Mouse (Mus musculus) forebrain, embryonic 14.5 days (tissue): ENCODE results near the gene Vax1. TPM values are rescaled to one million over a fixed set of nuclear protein-coding genes. Genes with fewer than 3 reads are reported as not detected.

Experiments used
- ATAC-seq: fragments of 200-750 bp; cut with Nextera tagmentation; 2 replicates; pipeline ENCODE4 v1.8.0; 2017; ENCODE audit warnings: mild to moderate bottlenecking, moderate library complexity
- DNase-seq: peaks from one replicate; pipeline ENCODE4 v3.0.0-alpha.2; 2015; ENCODE audit warnings: low spot score
- H3K27ac ChIP-seq: fragments of 300-500 bp; sonication (generic); 2 replicates; pipeline ENCODE4 v1.5.1; 2014; ENCODE audit warnings: low read depth, mild to moderate bottlenecking, control low read depth, low read length, moderate library complexity
- H3K27me3 ChIP-seq: fragments of 300-500 bp; sonication (generic); replicated peaks from 2 replicates; pipeline ENCODE4 v1.6.1; 2014; ENCODE audit warnings: low read length, control low read depth, mixed read lengths; ENCODE audit not compliant: control insufficient read depth, insufficient read depth
- H3K36me3 ChIP-seq: fragments of 300-500 bp; sonication (generic); 2 replicates; pipeline ENCODE4 v1.6.1; 2014; ENCODE audit warnings: low read length, control low read depth; ENCODE audit not compliant: control insufficient read depth, insufficient read depth
- H3K4me1 ChIP-seq: fragments of 300-500 bp; sonication (generic); 2 replicates; pipeline ENCODE4 v1.6.1; 2014; ENCODE audit warnings: antibody characterized with exemption, low read length, control low read depth; ENCODE audit not compliant: control insufficient read depth, insufficient read depth
- H3K4me2 ChIP-seq: fragments of 300-500 bp; sonication (generic); 2 replicates; pipeline ENCODE4 v1.6.1; 2014; ENCODE audit warnings: mild to moderate bottlenecking, control low read depth, low read length
- H3K4me3 ChIP-seq: fragments of 300-500 bp; sonication (generic); 2 replicates; pipeline ENCODE4 v1.5.1; 2014; ENCODE audit warnings: low read depth, low read length, control low read depth
- H3K9ac ChIP-seq: fragments of 300-500 bp; sonication (generic); 2 replicates; pipeline ENCODE4 v1.6.1; 2014; ENCODE audit warnings: mild to moderate bottlenecking, low read length, control low read depth, moderate library complexity
- H3K9me3 ChIP-seq: fragments of 300-500 bp; sonication (generic); replicated peaks from 2 replicates; pipeline ENCODE4 v1.6.1; 2016; ENCODE audit warnings: low read length, control low read depth, mixed read lengths; ENCODE audit not compliant: control insufficient read depth
- WGBS: fragments of 180-500 bp; shearing (Covaris S2); extraction: QIAGEN DNeasy Blood & Tissue Kit; methylation state at CpG from one replicate; pipeline ENCODE4 v1.1.7; 2014; 5-methylcytosine and 5-hydroxymethylcytosine counted together
- polyA plus RNA-seq: library from polyadenylated mRNA; unstranded; fragments of >200 nt; fragmentation: Nextera tagmentation; extraction: Ambion mirVana; gene quantifications from 2 replicates; pipeline ENCODE4 v1.2.1, GENCODE M21; 2014

The Vax1 gene
- polyA plus RNA-seq, 1 experiment from 2014 or later = 1.7 TPM

DNA sequence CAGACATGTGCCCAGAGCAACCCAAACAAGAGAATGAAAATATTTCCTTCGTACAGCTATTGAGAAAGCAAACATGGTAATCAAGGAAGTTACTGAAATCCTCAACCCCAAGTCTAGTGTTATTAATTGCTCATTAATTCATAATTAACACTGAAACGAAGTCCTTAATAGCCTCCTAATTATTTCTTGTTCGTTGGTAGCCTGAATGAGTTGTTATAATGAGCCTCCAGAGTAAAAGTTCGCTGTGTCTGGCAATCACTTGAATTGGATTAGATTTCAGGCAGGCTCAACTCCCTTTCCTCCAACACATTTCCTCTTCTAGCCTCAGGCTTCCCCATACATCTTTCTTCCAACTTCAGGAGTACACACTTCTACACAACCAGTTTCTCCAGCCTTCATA is 27.6 kb downstream of the Vax1 start:
- H3K9ac ChIP-seq = no peak overlapping the region
- H3K27ac ChIP-seq = no peak overlapping the region
- H3K36me3 ChIP-seq = no peaks in the 10 kb centered on the region
- peak; percentile 54 for DNase-seq
- no peak overlapping the region for H3K4me3 ChIP-seq
- H3K4me2 ChIP-seq = no peak overlapping the region
- H3K4me1 ChIP-seq = peaks cover 4% of the 10 kb centered on the region; the same call in 1 of the 2 replicates
- ATAC-seq = no peak
- 7% methylated on average over 4 of the region's 4 CpGs for WGBS
- H3K27me3 ChIP-seq = peaks cover 19% of the 10 kb centered on the region
- H3K9me3 ChIP-seq = no peaks in the 10 kb centered on the region

DNA sequence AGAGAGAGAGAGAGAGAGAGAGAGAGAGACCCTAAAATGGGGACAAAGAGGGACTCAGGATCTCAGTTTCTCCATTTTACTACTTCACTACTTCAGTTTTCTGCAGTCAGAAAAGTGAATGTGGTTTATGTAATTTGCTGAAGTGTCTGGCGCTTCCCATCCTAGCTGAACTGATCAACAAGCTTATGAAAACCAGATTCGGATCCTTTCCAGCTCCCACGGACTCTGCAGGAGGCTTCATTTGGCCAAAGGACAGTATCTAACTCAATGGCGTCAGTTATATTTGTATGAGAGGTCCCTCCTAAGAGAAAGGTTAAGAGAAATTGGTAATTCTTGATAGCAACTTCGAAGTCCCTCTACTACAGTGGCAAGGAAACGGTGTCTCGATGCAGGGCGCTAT is 34.5 kb downstream of the Vax1 start:
- Histone ChIP-seq H3K36me3 (no peaks in the 10 kb centered on the region), H3K4me3 (no peak overlapping the region), H3K27ac (no peak overlapping the region), H3K4me1 (peaks cover 25% of the 10 kb centered on the region), H3K27me3 (peaks cover 11% of the 10 kb centered on the region; the same call in 1 of the 2 replicates), H3K9ac (no peak overlapping the region), H3K9me3 (no peaks in the 10 kb centered on the region), H3K4me2 (no peak overlapping the region)
- DNase-seq (peak; percentile 23), ATAC-seq (no peak)
- 13% methylated on average over 8 of the region's 8 CpGs for WGBS

DNA sequence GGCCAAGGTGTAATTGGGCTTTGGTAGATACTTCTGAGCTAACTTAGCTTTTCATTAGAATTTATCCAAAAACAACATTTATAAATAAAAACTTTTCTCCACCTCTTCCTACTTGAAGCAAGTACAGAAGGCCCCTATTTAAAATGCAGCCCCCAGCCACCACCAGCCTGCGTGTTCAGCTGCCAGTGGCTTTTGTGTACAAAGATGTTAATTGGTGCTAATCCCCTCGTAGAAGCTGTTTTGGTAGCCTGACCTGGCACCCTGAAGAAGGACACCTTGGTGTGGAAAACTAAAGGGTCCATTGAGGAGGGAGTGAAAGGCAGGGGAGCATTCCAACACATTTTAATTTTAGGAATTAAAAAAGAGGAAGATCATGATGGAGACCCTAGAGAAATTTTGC is 34.9 kb downstream of the Vax1 start:
- WGBS = 7% methylated on average over 2 of the region's 2 CpGs
- peaks cover 25% of the 10 kb centered on the region for H3K4me1 ChIP-seq
- H3K4me3 ChIP-seq = no peak overlapping the region
- no peaks in the 10 kb centered on the region for H3K36me3 ChIP-seq
- ATAC-seq (peak; percentile 51; the same call in 1 of the 2 replicates), DNase-seq (peak; percentile 69)
- peaks cover 8% of the 10 kb centered on the region; the same call in 1 of the 2 replicates for H3K27me3 ChIP-seq
- peak overlapping the region; percentile 30; the same call in 1 of the 2 replicates for H3K27ac ChIP-seq
- peak overlapping the region; percentile 12; the same call in 1 of the 2 replicates for H3K4me2 ChIP-seq
- no peaks in the 10 kb centered on the region for H3K9me3 ChIP-seq
- no peak overlapping the region for H3K9ac ChIP-seq

DNA sequence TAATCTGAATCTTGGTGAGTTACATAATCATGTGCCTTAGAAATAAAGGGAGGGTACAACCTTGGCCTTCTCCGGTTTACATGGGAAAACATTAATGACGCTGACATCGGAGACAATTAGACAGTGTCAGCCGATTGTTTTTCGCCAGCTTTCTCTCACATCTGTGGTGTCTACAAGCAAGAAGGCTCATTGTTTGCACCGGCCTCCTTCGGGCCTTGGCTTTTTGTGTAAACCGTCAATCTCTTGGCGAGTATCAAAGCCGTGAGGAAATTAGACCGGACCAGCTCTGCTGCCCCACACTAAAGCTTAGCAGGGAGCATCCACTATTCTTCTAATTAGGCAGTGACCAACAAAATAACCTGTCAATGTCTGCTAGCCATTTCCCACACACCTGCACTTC is 36.7 kb downstream of the Vax1 start:
- peak; percentile 42; the same call in 1 of the 2 replicates for ATAC-seq
- DNase-seq = peak; percentile 79
- 1% methylated on average over 11 of the region's 11 CpGs for WGBS
- H3K4me2 ChIP-seq = peak overlapping the region; percentile 1; the same call in 1 of the 2 replicates
- H3K9ac ChIP-seq = no peak overlapping the region
- H3K9me3 ChIP-seq = no peaks in the 10 kb centered on the region
- H3K36me3 ChIP-seq = no peaks in the 10 kb centered on the region
- peaks cover 5% of the 10 kb centered on the region; the same call in 1 of the 2 replicates for H3K27me3 ChIP-seq
- H3K4me3 ChIP-seq = no peak overlapping the region
- H3K4me1 ChIP-seq = peaks cover 31% of the 10 kb centered on the region
- H3K27ac ChIP-seq = 0 out of 2 replicates have a peak overlapping the region, but pooled peaks have one; percentile 0

DNA sequence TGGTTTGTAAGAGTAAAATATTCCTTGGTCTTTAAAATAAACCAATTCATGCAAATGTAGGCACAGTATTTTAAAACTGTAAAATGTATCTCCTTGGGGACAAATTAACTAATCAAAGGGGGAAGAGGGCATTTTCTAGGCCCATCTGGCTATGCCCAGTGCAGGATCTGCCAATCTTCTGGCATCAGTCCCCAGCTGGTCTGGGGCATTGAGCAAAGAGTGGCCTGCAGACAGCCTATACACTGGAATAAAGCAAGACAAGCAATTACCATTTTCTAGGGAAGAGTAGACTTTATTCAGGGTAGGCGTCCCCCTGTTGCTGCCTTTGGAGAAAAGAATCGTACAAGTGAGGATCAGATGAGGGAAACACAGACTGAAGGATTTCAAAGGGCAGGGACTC is 40.2 kb downstream of the Vax1 start:
- 0 out of 2 replicates have a peak, but pooled peaks cover 2% of the 10 kb centered on the region for H3K27me3 ChIP-seq
- ATAC-seq (no peak), DNase-seq (peak; percentile 27)
- 21% methylated on average over 2 of the region's 2 CpGs for WGBS
- no peaks in the 10 kb centered on the region for H3K9me3 ChIP-seq
- H3K4me2 ChIP-seq = no peak overlapping the region
- H3K9ac ChIP-seq = no peak overlapping the region
- no peaks in the 10 kb centered on the region for H3K36me3 ChIP-seq
- H3K27ac ChIP-seq = no peak overlapping the region
- peaks cover 21% of the 10 kb centered on the region for H3K4me1 ChIP-seq
- H3K4me3 ChIP-seq = no peak overlapping the region

DNA sequence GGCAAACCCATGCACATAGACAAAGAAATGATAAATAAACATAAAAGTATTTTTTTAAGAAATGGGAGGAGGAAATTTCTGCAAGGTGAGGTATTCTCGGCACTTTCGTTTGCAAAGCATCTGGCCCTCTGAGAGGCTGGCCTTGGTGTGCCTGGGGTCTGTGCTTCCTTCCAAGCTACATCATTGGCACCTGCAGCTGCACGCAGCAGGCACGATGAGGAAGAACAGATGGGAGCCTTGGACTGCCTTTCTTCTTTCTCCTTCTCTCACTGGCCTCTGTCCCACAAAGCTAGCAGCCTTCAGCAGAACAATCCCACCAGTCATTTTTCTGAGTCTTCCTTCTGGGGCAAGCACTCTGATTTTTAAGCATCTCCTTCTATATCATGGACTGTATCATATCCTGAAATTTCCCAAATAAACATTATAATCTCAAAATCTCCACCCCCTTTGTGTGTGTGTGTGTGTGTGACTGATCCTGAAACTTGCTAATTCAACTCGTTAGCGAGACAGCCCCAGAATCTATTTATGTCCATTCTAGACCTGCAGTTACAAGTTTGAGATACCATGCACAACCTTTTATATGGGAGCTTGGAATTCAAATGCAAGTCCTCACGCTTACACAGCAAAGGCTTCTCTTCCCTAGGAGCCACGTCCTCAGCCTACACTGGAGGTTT is 41.2 kb downstream of the Vax1 start:
- DNase-seq = peak; percentile 50
- WGBS = 45% methylated on average over 8 of the region's 8 CpGs
- 0 out of 2 replicates have a peak overlapping the region, but pooled peaks have one; percentile 33 for H3K27ac ChIP-seq

DNA sequence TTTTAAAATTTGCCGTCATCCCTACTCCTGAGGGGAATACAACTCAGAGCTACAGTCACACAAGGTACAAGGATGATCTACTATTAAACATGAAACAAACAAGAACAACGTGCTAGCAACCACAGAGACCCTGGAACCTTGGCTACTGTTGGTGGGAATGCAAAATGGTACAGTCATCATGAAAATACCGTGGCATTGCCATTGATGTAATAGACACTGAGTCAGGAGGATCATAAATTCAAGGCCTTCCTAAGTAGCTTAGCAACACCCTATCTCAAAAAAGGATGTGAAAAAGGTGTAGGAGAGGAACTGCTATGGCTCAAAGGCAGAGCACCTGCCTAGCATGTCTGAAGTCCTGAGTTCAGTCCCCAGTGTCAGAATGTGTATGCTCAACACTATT is 42.4 kb downstream of the Vax1 start:
- Histone ChIP-seq H3K27ac (no peak overlapping the region), H3K4me1 (peaks cover 6% of the 10 kb centered on the region; the same call in 1 of the 2 replicates), H3K9ac (no peak overlapping the region), H3K4me3 (no peak overlapping the region), H3K9me3 (no peaks in the 10 kb centered on the region), H3K36me3 (no peaks in the 10 kb centered on the region), H3K27me3 (0 out of 2 replicates have a peak, but pooled peaks cover 2% of the 10 kb centered on the region), H3K4me2 (no peak overlapping the region)
- no peak for DNase-seq
- no peak for ATAC-seq
- WGBS = 90% methylated on average over 3 of the region's 3 CpGs

More for the DNA sequence above, 41.2 kb downstream of the Vax1 start:
- Histone ChIP-seq H3K9me3 (no peaks in the 10 kb centered on the region), H3K27me3 (0 out of 2 replicates have a peak, but pooled peaks cover 2% of the 10 kb centered on the region), H3K9ac (no peak overlapping the region), H3K36me3 (no peaks in the 10 kb centered on the region), H3K4me2 (no peak overlapping the region), H3K4me3 (no peak overlapping the region), H3K4me1 (peaks cover 12% of the 10 kb centered on the region)
- ATAC-seq = no peak
